Mouse (Mus musculus) lung, embryonic 14.5 days (tissue): ENCODE results near the gene Vwce. TPM values are rescaled to one million over a fixed set of nuclear protein-coding genes. Genes with fewer than 3 reads are reported as not detected.

Experiments used
- ATAC-seq: fragments of 200-750 bp; cut with Nextera tagmentation; 2 replicates; pipeline ENCODE4 v1.8.0; 2017; ENCODE audit warnings: mild to moderate bottlenecking, moderate TSS enrichment, moderate library complexity; ENCODE audit not compliant: insufficient read depth
- DNase-seq: peaks from one replicate; pipeline ENCODE4 v3.0.0-alpha.2; 2015
- H3K27ac ChIP-seq: fragments of 300-500 bp; sonication (generic); 2 replicates; pipeline ENCODE4 v1.5.1; 2014; ENCODE audit warnings: low read depth, mild to moderate bottlenecking, moderate library complexity
- H3K27me3 ChIP-seq: fragments of 300-500 bp; sonication (generic); 2 replicates; pipeline ENCODE4 v1.6.1; 2014; ENCODE audit warnings: low read length, control low read depth; ENCODE audit not compliant: insufficient read depth
- H3K36me3 ChIP-seq: fragments of 300-500 bp; sonication (generic); 2 replicates; pipeline ENCODE4 v1.6.1; 2014; ENCODE audit warnings: control low read depth; ENCODE audit not compliant: insufficient read depth
- H3K4me1 ChIP-seq: fragments of 300-500 bp; sonication (generic); 2 replicates; pipeline ENCODE4 v1.6.1; 2014; ENCODE audit warnings: antibody characterized with exemption, control low read depth; ENCODE audit not compliant: insufficient read depth
- H3K4me2 ChIP-seq: fragments of 300-500 bp; sonication (generic); 2 replicates; pipeline ENCODE4 v1.6.1; 2014; ENCODE audit warnings: mild to moderate bottlenecking
- H3K4me3 ChIP-seq: fragments of 300-500 bp; sonication (generic); 2 replicates; pipeline ENCODE4 v1.5.1; 2014; ENCODE audit warnings: low read depth, low read length
- H3K9ac ChIP-seq: fragments of 300-500 bp; sonication (generic); 2 replicates; pipeline ENCODE4 v1.6.1; 2014
- H3K9me3 ChIP-seq: fragments of 300-500 bp; sonication (generic); 2 replicates; pipeline ENCODE4 v1.6.1; 2016; ENCODE audit warnings: low read depth, low read length, control low read depth
- CTCF ChIP-seq: IDR thresholded peaks from 2 replicates; pipeline ENCODE4 v1.5.1; 2016; ENCODE audit warnings: antibody characterized with exemption, low read depth
- WGBS: fragments of 180-500 bp; shearing (Covaris S2); extraction: QIAGEN DNeasy Blood & Tissue Kit; methylation state at CpG from one replicate; pipeline ENCODE4 v1.1.7; 2014; 5-methylcytosine and 5-hydroxymethylcytosine counted together
- polyA plus RNA-seq: library from polyadenylated mRNA; unstranded; fragments of >200 nt; fragmentation: Nextera tagmentation; extraction: Ambion mirVana; gene quantifications from 2 replicates; pipeline ENCODE4 v1.2.1, GENCODE M21; 2014

Vwce gene
- polyA plus RNA-seq, 1 experiment from 2014 or later = 1.3 TPM

DNA sequence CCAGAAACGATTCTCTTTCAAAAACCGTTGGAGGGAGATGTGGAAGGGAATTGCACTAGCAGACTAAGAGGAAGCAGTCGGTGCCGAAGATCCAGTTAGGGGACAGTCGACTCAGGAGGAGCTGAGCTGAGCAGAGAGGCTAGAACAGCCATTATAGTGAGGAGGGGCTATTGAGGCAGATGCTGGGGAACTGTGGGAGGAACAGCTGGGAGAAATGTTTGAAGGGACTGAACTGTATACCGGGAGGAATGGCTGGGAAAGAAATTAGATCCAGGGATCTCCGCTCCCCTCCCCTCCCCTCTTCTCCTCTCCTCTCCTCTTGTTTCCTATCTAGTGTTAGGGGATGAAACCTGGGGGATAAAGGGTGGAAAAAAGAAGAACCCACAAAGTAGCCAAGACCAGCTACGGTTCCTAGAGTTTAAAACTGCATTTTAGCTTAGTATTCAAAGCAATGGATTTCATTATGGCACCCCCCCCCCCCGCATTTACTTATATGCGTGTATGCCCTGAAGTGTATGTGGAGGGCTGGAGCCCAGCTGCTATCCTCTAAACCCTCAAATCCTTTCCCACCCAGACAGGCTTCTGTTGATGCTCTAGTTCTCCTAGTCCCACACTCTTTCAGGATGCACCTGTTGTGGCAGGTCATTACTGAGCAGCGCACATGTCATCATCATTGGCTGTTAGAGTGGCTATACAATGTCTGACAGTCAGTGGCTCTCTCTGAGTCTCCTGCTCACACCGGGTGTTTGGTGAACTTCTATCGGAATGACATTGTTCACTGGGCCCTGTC is 6.8 kb downstream of the Vwce start:
- H3K9me3 ChIP-seq = no peaks in the 10 kb centered on the region
- no peak overlapping the region for H3K4me2 ChIP-seq
- H3K9ac ChIP-seq = no peak overlapping the region
- no peaks in the 10 kb centered on the region for H3K27me3 ChIP-seq
- no peaks in the 10 kb centered on the region for H3K4me1 ChIP-seq
- no peaks in the 10 kb centered on the region for H3K36me3 ChIP-seq
- WGBS = 44% methylated on average over 13 of the region's 13 CpGs
- ATAC-seq (no peak), DNase-seq (no peak)
- no peak overlapping the region for H3K4me3 ChIP-seq
- TF ChIP-seq CTCF = no peak
- no peak overlapping the region for H3K27ac ChIP-seq

DNA sequence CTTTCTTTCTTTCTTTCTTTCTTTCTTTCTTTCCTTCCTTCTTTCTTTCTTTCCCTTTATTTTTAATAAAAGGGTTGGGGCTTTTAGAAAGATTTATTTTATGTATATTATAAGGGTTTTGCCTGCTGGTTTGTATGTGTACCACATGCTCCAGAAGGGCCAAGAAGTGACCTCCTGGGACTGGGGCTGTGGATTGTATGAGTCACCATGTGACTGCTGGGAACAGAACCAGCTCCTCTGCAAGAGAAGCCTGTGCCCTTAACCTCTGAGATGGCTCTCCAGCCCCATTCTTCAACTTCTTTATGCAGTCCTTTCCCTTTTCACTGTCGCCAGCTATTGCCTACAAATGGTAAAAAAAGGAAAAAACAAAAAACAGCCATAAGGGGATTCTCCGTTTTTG is 11.6 kb downstream of the Vwce start:
- ATAC-seq (no peak), DNase-seq (no peak)
- no peak overlapping the region for H3K4me3 ChIP-seq
- H3K27ac ChIP-seq = no peak overlapping the region
- H3K9ac ChIP-seq = no peak overlapping the region
- no peak for TF ChIP-seq CTCF
- 90% methylated on average over 2 of the region's 2 CpGs for WGBS
- H3K4me2 ChIP-seq = no peak overlapping the region
- H3K4me1 ChIP-seq = no peaks in the 10 kb centered on the region
- H3K27me3 ChIP-seq = no peaks in the 10 kb centered on the region
- no peaks in the 10 kb centered on the region for H3K9me3 ChIP-seq
- no peaks in the 10 kb centered on the region for H3K36me3 ChIP-seq

DNA sequence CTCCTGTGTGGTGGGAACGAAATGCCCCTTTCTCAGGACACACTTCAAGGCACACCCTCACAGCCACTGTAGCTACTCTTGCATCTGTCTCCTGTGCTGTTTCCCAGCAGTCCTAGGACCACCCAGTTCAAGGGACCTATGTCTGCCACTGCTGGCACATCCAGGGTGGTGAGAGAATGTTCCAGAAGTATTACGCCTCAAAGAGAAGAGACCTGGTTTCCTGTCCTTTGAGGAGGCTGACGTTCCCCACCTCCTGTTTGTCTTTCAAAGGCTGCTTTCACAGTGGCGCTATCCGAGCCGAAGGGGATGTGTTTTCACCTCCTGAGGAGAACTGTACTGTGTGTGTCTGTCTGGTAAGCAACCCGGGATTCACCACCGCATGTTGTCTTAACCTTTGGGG is 14.1 kb downstream of the Vwce start:
- Histone ChIP-seq H3K4me2 (no peak overlapping the region), H3K9me3 (no peaks in the 10 kb centered on the region), H3K27me3 (no peaks in the 10 kb centered on the region), H3K4me1 (no peaks in the 10 kb centered on the region), H3K27ac (no peak overlapping the region), H3K4me3 (no peak overlapping the region), H3K9ac (no peak overlapping the region), H3K36me3 (no peaks in the 10 kb centered on the region)
- WGBS = 65% methylated on average over 8 of the region's 8 CpGs
- no peak for ATAC-seq
- no peak for DNase-seq
- TF ChIP-seq CTCF = no peak

DNA sequence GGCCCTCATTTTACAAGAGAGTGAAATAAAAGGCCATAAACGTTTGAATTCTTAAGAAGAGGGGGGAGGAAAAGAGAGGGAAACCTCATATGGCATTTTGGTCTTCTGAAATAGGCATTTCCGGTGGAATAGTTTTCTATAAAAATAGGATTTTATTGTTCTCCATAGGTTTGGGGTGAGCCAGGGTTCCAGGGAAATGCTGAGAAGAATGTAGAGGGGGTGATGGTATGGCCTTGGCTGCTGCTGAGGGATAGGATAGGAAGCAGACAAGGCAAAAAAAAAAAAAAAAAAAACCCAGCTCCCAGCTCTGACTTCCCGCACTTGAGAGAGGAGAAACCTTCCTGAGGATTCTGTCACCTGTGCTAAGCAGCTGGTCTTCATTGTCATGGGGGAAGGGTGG is 22.0 kb downstream of the Vwce start:
- no peak for TF ChIP-seq CTCF
- no peaks in the 10 kb centered on the region for H3K27me3 ChIP-seq

DNA sequence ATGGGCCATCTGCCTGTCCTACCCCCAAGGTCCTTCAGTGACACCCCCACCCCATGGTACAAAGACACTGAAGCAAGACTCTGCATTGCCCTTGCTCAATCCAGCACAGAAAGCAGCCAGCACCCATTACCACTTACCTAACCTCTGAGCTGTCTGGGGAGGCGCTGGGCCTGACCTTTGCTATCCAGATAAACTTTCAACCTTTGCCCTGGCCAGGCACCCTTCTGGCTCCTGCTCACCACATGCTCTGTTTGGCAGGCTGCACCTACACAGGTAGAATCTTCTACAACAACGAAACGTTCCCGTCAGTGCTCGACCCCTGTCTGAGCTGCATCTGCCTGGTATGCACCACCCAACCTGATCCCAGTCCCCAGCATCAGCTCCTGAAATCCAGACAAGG is 23.7 kb downstream of the Vwce start:
- H3K9me3 ChIP-seq = no peaks in the 10 kb centered on the region
- no peak for ATAC-seq
- H3K4me3 ChIP-seq = no peak overlapping the region
- no peak for TF ChIP-seq CTCF
- 38% methylated on average over 5 of the region's 5 CpGs for WGBS
- H3K36me3 ChIP-seq = no peaks in the 10 kb centered on the region
- no peak overlapping the region for H3K9ac ChIP-seq
- DNase-seq = no peak
- no peak overlapping the region for H3K27ac ChIP-seq
- no peak overlapping the region for H3K4me2 ChIP-seq
- H3K4me1 ChIP-seq = no peaks in the 10 kb centered on the region
- no peaks in the 10 kb centered on the region for H3K27me3 ChIP-seq

More for the DNA sequence above, 22.0 kb downstream of the Vwce start:
- DNase-seq (no peak), ATAC-seq (no peak)
- Histone ChIP-seq H3K4me3 (no peak overlapping the region), H3K4me2 (no peak overlapping the region), H3K9me3 (no peaks in the 10 kb centered on the region), H3K4me1 (no peaks in the 10 kb centered on the region), H3K27ac (no peak overlapping the region), H3K36me3 (no peaks in the 10 kb centered on the region), H3K9ac (no peak overlapping the region)
- WGBS = 58% methylated on average over 3 of the region's 3 CpGs

DNA sequence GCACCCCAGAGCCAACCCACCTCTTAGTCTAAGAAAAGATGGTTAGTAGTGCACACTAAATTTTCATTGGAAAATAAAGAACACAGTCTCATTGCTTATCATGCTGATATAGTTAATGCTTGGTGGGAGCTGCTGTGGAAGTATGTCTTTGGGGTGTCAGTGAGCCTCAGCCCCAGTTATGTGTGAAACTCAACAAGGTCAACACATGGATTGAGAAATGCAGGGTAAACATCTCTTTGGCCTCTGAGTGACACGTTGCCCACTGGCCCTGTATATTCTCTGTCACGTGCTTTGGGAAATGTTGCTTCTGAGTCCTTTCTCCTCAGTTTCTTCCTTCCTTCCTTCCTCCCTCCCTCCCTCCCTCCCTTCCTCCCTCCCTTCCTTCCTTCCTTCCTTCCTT is 24.4 kb downstream of the Vwce start:
- DNase-seq = no peak
- ATAC-seq = no peak
- Histone ChIP-seq H3K4me2 (no peak overlapping the region), H3K9ac (no peak overlapping the region), H3K27me3 (no peaks in the 10 kb centered on the region), H3K9me3 (no peaks in the 10 kb centered on the region), H3K4me1 (no peaks in the 10 kb centered on the region), H3K36me3 (no peaks in the 10 kb centered on the region), H3K4me3 (no peak overlapping the region), H3K27ac (no peak overlapping the region)
- 48% methylated on average over 2 of the region's 2 CpGs for WGBS
- no peak for TF ChIP-seq CTCF

DNA sequence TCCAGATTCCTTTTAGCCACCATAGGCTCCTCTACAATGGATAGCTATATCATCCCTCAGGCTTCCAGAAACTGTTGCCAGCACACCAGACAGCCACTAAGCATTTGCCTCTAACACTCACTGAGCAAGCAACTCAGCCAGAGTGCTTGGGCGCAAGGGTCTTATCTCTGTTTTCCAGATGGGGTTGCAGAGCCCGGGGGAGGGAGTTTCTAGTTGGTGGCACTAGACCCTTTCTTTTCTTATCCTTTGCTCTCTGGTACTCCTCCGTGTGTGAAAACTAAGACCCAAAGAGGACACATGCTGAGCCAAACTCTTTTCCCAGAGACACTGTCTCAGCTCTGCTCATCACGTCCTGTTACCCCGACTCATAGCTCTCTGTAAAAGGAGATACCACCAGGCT is 27.4 kb downstream of the Vwce start:
- Histone ChIP-seq H3K4me2 (no peak overlapping the region), H3K27me3 (no peaks in the 10 kb centered on the region), H3K36me3 (no peaks in the 10 kb centered on the region), H3K4me3 (no peak overlapping the region), H3K9me3 (no peaks in the 10 kb centered on the region), H3K9ac (no peak overlapping the region), H3K27ac (no peak overlapping the region), H3K4me1 (no peaks in the 10 kb centered on the region)
- TF ChIP-seq CTCF = no peak
- peak; percentile 36; the same call in 1 of the 2 replicates for ATAC-seq
- DNase-seq = no peak
- 60% methylated on average over 5 of the region's 5 CpGs for WGBS

DNA sequence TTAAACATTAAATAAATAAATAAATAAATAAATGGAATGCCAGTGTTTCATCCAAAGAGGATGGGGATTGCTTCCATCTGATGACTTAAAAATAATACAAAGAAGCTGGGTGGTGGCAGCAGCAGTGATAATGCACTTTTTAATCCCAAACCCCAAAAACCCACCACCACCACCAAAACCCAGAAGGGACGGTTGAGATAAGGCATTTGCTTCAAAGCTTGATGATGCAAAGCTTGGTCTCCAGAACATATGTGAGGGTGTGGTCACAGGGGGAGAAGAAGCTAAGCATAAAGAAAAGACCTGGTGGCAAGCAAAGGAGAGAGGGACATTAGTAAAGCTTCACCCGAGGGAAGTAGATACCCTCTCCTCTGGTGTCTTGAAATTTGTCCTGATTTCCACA is 27.9 kb downstream of the Vwce start:
- no peak for ATAC-seq
- Histone ChIP-seq H3K36me3 (no peaks in the 10 kb centered on the region), H3K9me3 (no peaks in the 10 kb centered on the region), H3K9ac (no peak overlapping the region), H3K4me3 (no peak overlapping the region), H3K4me2 (no peak overlapping the region), H3K4me1 (no peaks in the 10 kb centered on the region), H3K27me3 (no peaks in the 10 kb centered on the region), H3K27ac (no peak overlapping the region)
- WGBS = 80% methylated on average over 2 of the region's 2 CpGs
- TF ChIP-seq CTCF = no peak
- no peak for DNase-seq
